Mouse (Mus musculus): ENCODE measurements around the gene Men1.

The Men1 gene

DNA sequence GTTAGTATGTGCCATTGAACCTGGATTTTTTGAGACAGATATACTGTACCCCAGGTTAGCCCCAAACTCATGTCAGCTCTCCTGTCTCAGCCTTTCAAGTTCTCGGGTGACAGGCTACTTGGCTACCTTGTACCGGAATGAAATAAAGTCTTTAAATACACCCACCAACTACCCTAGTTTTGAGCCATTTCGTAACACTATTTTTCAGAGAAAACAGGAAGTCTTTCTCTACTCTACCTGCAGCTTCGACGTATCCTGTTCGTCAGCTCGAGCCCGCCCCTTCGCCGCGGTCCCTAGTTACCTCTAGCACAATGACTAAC, 28.3 kb downstream of the Men1 start:
- H3K4me3 ChIP-seq (replicated peaks; ENCODE audit: low read length): peak overlapping the region; percentile 99
- peaks cover 56% of the 10 kb centered on the region for H3K36me3 ChIP-seq (ENCODE audit: insufficient read depth, low read length)
- H3K27me3 ChIP-seq (ENCODE audit: insufficient read depth, low read length): no peaks in the 10 kb centered on the region
- peaks cover 44% of the 10 kb centered on the region for H3K4me1 ChIP-seq (replicated peaks; ENCODE audit: low read depth, low read length)
- H3K9me3 ChIP-seq (ENCODE audit: low read length): no peaks in the 10 kb centered on the region
- TF ChIP-seq POU5F1 (IDR thresholded peaks at IDR 0.05; ENCODE audit: borderline replicate concordance, low read length): no peak
- no peak for TF ChIP-seq CTCF (conservative IDR thresholded peaks at IDR 0.05; ENCODE audit: low read length)
- TF ChIP-seq NANOG (IDR thresholded peaks at IDR 0.05; ENCODE audit: borderline replicate concordance, low read length): no peak

DNA sequence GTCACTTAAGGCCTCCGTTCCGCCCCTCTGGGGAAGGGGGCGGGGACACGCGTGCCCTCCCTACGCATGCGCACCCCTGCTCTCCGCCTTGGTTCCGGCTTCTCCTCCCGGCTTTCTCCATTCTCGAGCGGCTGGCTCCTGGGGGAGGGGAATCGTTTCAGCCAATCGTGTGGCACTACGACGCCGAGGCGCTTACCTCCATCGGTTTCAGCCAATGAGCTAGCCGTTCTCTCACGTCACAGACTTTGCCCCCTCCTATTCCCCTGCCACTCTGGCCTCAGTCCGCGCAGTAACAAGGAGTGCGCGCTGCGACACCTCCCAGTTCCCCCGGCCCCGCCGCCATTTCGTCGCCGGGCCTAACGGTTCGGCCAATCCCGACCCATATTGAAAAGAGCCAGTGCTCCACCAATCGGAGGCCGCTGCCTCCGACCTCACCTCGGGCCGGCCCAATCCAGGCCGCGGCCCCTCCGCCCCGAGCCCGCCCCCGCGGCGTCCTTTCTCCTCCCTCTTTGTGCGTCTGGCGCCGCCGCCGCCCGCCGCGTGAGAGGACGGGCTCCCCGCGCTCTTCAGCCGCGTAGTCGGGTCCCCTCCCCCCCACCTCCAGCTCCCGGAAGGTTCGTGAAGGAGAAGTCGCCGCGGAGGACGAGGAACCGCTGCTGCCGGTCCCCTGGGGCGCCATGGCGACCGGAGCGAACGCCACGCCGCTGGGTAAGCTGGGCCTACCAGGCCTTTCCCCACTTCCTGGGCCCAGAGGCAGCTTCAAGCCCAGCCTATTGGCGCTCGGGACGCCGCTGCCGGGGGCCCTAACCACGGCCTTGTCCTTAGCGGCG, 28.8 kb downstream of the Men1 start, which contains the start of gene Sf1:
Gene Sf1 (plus strand): TSS at position 280 of the 830 bp plus-strand sequence.
- Histone ChIP-seq H3K27me3 (ENCODE audit: insufficient read depth, low read length) (no peaks in the 10 kb centered on the region), H3K4me1 (replicated peaks; ENCODE audit: low read depth, low read length) (peaks cover 50% of the 10 kb centered on the region), H3K4me3 (replicated peaks; ENCODE audit: low read length) (peak within 1 kb of the TSS; percentile 99), H3K36me3 (ENCODE audit: insufficient read depth, low read length) (peaks cover 61% of the 10 kb centered on the region), H3K9me3 (ENCODE audit: low read length) (no peaks in the 10 kb centered on the region)
- no peak for TF ChIP-seq POU5F1 (IDR thresholded peaks at IDR 0.05; ENCODE audit: borderline replicate concordance, low read length)
- no peak for TF ChIP-seq NANOG (IDR thresholded peaks at IDR 0.05; ENCODE audit: borderline replicate concordance, low read length)
- no peak for TF ChIP-seq CTCF (conservative IDR thresholded peaks at IDR 0.05; ENCODE audit: low read length)

DNA sequence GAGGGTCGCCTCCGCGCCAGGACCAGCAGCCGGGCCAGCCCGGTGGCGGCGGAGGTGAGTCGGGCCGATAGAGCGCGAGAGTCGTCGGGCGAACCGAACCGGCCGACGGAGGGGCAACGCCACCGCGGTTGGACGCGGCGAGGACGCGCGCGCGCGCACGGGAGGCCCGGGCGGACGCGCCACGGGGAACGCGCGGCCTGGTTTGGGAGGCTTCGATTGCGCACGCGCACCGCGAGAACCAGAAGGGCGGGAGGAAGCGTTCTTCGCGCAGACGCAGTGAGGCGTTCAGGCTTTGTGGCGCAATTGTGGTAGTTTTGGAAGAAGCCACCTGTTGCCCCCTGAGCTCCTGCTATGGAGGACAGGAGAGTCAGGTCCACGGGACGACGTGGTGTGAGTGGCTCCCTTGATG, 29.5 kb downstream of the Men1 start:
- Histone ChIP-seq H3K4me3 (replicated peaks; ENCODE audit: low read length) (peak overlapping the region; percentile 99), H3K9me3 (ENCODE audit: low read length) (no peaks in the 10 kb centered on the region), H3K27me3 (ENCODE audit: insufficient read depth, low read length) (no peaks in the 10 kb centered on the region), H3K36me3 (ENCODE audit: insufficient read depth, low read length) (peaks cover 68% of the 10 kb centered on the region), H3K4me1 (replicated peaks; ENCODE audit: low read depth, low read length) (peaks cover 55% of the 10 kb centered on the region)
- TF ChIP-seq CTCF (conservative IDR thresholded peaks at IDR 0.05; ENCODE audit: low read length): no peak
- TF ChIP-seq NANOG (IDR thresholded peaks at IDR 0.05; ENCODE audit: borderline replicate concordance, low read length): no peak
- TF ChIP-seq POU5F1 (IDR thresholded peaks at IDR 0.05; ENCODE audit: borderline replicate concordance, low read length): no peak

DNA sequence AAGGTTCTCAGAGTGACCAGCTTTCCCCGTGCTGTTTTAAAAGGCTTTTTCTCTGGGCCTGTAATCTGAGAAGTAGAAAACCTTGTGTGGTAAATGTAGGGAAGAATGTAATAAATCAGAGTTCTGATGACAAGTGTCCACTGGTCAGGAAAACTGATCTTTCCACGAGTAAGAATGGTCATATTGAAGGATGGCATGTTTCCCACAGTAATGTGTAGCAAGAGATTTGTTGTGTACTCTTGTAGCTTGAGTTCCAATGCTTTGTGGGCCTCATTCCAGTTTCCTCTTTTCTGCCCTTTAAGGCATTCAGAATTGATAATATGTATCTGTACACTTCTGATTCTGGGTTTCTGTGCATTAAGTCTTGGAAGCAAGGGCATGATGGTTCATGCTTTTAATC, 30.1 kb downstream of the Men1 start:
- peaks cover 74% of the 10 kb centered on the region for H3K36me3 ChIP-seq (ENCODE audit: insufficient read depth, low read length)

DNA sequence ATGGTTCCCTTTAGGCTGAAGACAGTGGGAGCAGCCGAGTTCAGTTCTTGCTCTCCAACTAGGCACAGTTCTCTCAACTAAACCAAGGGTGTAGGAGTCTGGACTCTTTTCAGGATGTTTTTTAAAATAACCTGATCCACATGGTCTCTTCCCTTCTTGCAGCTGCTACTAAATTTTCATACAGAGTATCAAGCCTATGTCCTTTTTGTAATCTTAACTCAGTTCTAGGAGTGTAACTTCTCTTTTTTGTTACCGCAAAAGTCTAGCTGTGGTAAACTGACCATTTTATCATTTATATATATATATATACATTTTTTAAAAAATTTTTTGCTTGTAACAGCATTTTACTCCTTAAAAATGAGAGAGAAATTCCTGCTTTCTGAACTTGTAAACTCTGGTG, 35.4 kb downstream of the Men1 start:
- TF ChIP-seq NANOG (IDR thresholded peaks at IDR 0.05; ENCODE audit: borderline replicate concordance, low read length) (no peak), CTCF (conservative IDR thresholded peaks at IDR 0.05; ENCODE audit: low read length) (no peak), POU5F1 (IDR thresholded peaks at IDR 0.05; ENCODE audit: borderline replicate concordance, low read length) (no peak)
- peaks cover 92% of the 10 kb centered on the region for H3K4me1 ChIP-seq (replicated peaks; ENCODE audit: low read depth, low read length)
- no peaks in the 10 kb centered on the region for H3K9me3 ChIP-seq (ENCODE audit: low read length)
- no peaks in the 10 kb centered on the region for H3K27me3 ChIP-seq (ENCODE audit: insufficient read depth, low read length)
- peaks cover 100% of the 10 kb centered on the region for H3K36me3 ChIP-seq (ENCODE audit: insufficient read depth, low read length)
- no peak overlapping the region for H3K4me3 ChIP-seq (replicated peaks; ENCODE audit: low read length)

More for the DNA sequence above, 30.1 kb downstream of the Men1 start:
- Histone ChIP-seq H3K9me3 (ENCODE audit: low read length) (no peaks in the 10 kb centered on the region), H3K4me1 (replicated peaks; ENCODE audit: low read depth, low read length) (peaks cover 60% of the 10 kb centered on the region), H3K27me3 (ENCODE audit: insufficient read depth, low read length) (no peaks in the 10 kb centered on the region), H3K4me3 (replicated peaks; ENCODE audit: low read length) (peak overlapping the region; percentile 99)
- TF ChIP-seq POU5F1 (IDR thresholded peaks at IDR 0.05; ENCODE audit: borderline replicate concordance, low read length): no peak
- no peak for TF ChIP-seq CTCF (conservative IDR thresholded peaks at IDR 0.05; ENCODE audit: low read length)
- TF ChIP-seq NANOG (IDR thresholded peaks at IDR 0.05; ENCODE audit: borderline replicate concordance, low read length): no peak

DNA sequence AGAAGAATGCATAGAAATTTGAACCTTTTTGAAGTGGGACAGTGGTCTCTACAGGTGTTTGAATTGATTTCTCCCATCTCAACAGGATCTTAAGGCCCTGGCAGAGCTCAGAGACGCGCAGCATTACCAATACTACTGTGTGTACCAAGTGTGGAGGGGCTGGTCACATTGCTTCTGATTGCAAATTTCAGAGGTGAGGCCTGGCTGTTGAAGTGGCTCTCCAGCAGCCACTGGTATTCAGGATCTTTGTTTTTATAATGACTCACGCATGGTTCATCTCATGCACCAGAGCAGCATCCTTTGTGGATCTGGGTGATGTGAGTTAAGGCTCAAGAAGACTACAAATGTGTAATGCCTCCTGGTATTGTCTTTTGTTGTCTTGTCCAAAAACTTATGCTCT, 37.7 kb downstream of the Men1 start:
- Histone ChIP-seq H3K4me1 (replicated peaks; ENCODE audit: low read depth, low read length) (peaks cover 88% of the 10 kb centered on the region), H3K36me3 (ENCODE audit: insufficient read depth, low read length) (peaks cover 99% of the 10 kb centered on the region), H3K27me3 (ENCODE audit: insufficient read depth, low read length) (no peaks in the 10 kb centered on the region), H3K4me3 (replicated peaks; ENCODE audit: low read length) (no peak overlapping the region), H3K9me3 (ENCODE audit: low read length) (no peaks in the 10 kb centered on the region)
- no peak for TF ChIP-seq POU5F1 (IDR thresholded peaks at IDR 0.05; ENCODE audit: borderline replicate concordance, low read length)
- TF ChIP-seq CTCF (conservative IDR thresholded peaks at IDR 0.05; ENCODE audit: low read length): no peak
- TF ChIP-seq NANOG (IDR thresholded peaks at IDR 0.05; ENCODE audit: borderline replicate concordance, low read length): no peak

DNA sequence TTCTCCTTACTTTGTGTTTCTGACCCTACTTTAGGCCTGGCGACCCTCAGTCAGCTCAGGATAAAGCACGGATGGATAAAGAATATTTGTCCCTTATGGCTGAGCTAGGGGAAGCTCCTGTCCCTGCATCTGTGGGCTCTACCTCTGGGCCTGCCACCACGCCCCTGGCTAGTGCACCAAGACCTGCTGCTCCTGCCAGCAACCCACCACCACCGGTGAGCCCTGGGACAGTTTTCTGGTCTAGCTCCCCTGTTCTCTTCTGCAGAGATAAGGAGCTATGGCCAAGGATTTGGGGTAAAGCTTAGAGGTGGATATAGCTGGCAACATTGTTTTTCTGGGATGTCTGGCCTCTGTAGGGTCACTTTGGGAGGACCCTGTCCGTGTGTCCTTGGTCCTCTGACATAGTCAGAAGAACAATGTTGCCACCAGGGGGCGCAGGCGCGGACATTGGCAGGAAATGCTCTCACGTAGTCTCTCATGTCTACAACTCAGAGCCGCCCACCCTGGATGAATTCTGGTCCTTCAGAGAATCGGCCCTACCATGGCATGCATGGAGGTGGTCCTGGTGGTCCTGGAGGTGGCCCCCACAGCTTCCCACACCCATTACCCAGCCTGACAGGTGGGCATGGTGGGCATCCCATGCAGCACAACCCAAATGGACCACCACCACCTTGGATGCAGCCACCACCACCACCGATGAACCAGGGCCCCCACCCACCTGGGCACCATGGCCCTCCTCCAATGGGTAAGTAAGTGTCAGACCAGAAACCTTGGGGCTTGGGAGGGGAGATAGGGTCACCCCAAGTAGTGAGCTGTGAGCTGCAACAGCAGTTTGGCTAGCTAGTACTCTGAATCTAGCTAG, 39.0 kb downstream of the Men1 start:
- H3K9me3 ChIP-seq (ENCODE audit: low read length): no peaks in the 10 kb centered on the region
- peaks cover 99% of the 10 kb centered on the region for H3K36me3 ChIP-seq (ENCODE audit: insufficient read depth, low read length)
- no peaks in the 10 kb centered on the region for H3K27me3 ChIP-seq (ENCODE audit: insufficient read depth, low read length)
- peak overlapping the region; percentile 51 for H3K4me3 ChIP-seq (replicated peaks; ENCODE audit: low read length)
- TF ChIP-seq NANOG (IDR thresholded peaks at IDR 0.05; ENCODE audit: borderline replicate concordance, low read length) (no peak), CTCF (conservative IDR thresholded peaks at IDR 0.05; ENCODE audit: low read length) (peak; percentile 66), POU5F1 (IDR thresholded peaks at IDR 0.05; ENCODE audit: borderline replicate concordance, low read length) (no peak)
- peaks cover 89% of the 10 kb centered on the region for H3K4me1 ChIP-seq (replicated peaks; ENCODE audit: low read depth, low read length)

DNA sequence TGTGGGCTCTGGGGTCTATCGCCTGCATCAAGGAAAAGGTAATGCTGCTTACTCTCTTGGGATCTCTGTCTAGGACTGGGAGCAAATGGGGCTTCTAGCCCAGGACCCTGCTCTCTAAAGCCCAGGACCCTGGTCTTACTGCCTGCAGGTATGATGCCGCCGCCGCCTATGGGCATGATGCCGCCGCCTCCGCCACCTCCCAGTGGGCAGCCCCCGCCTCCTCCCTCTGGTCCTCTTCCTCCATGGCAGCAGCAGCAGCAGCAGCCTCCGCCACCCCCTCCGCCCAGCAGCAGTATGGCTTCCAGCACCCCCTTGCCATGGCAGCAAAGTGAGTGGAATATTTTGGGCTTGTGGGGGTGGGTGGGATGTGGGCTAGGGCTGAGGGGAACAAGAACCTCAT, 39.8 kb downstream of the Men1 start:
- TF ChIP-seq NANOG (IDR thresholded peaks at IDR 0.05; ENCODE audit: borderline replicate concordance, low read length): no peak
- Histone ChIP-seq H3K36me3 (ENCODE audit: insufficient read depth, low read length) (peaks cover 99% of the 10 kb centered on the region), H3K4me1 (replicated peaks; ENCODE audit: low read depth, low read length) (peaks cover 83% of the 10 kb centered on the region), H3K27me3 (ENCODE audit: insufficient read depth, low read length) (no peaks in the 10 kb centered on the region), H3K9me3 (ENCODE audit: low read length) (no peaks in the 10 kb centered on the region), H3K4me3 (replicated peaks; ENCODE audit: low read length) (peak overlapping the region; percentile 51)

Data from E14TG2a.4 (cell line).